Mouse (Mus musculus): ENCODE measurements around the gene Glipr1l2.

DNA sequence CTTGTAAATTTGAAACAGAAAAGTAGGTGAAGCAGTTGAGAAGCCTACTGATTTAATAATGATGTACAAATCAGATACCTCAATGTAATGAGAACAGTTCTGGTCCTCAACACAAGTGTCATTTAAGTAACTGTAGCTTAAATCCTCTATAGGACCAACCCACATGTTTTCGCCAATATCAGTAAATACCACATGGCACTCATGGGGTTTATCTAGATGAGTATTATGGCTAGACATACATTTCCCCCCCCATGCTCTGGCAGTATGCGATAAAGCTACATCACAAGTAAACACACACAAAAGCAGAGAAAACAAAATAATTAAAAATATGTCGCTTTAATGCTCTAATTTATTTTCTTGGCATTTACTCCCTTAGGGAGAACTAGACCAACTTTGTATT lies 49.0 kb downstream of the Glipr1l2 start:
- no peak for TF ChIP-seq CTCF (IDR thresholded peaks at IDR 0.05; ENCODE audit: low read depth)
- no peak for TF ChIP-seq EP300 (IDR thresholded peaks at IDR 0.05; ENCODE audit: low read depth)
